Mouse (Mus musculus) gonadal fat pad, adult 2 months (tissue): Measurements from ENCODE around the gene C1galt1. TPM values are rescaled to one million over a fixed set of nuclear protein-coding genes. Genes with fewer than 3 reads are reported as not detected.

ENCODE experiments used
- DNase-seq: peaks from one replicate; pipeline ENCODE4 v3.0.0-alpha.2; 2012; ENCODE audit warnings: low read depth
- polyA plus RNA-seq: library from polyadenylated mRNA; depleted of rRNA; stranded (reverse); fragments of >200 nt; gene quantifications from 2 replicates; pipeline ENCODE4 v1.2.3, GENCODE M21; 2012; rRNA removed

C1galt1 gene
- 5.8 and 6.5 TPM in 2 replicates for polyA plus RNA-seq

- no peak for DNase-seq
These were observed at the start of gene C1galt1 for GRCm38 (mm10) chr6:7844802-7845679. C1galt1 (plus strand) TSS chr6:7844842.

- peak; percentile 65 for DNase-seq
These were observed 44.7 kb upstream of the C1galt1 start for GRCm38 (mm10) chr6:7799969-7800368.

- DNase-seq, result no peak
These were observed 40.7 kb upstream of the C1galt1 start for GRCm38 (mm10) chr6:7803765-7804542.

GRCm38 (mm10) chr6:7814146-7814545, 30.5 kb upstream of the C1galt1 start:
- no peak for DNase-seq

GRCm38 (mm10) chr6:7816233-7816632, 28.4 kb upstream of the C1galt1 start:
- no peak for DNase-seq

- no peak for DNase-seq
These were observed 22.0 kb upstream of the C1galt1 start for GRCm38 (mm10) chr6:7822688-7823087.

GRCm38 (mm10) chr6:7830793-7831192, 13.8 kb upstream of the C1galt1 start:
- no peak for DNase-seq

- no peak for DNase-seq
These were observed 12.0 kb upstream of the C1galt1 start for GRCm38 (mm10) chr6:7832564-7833175.

- no peak for DNase-seq
These were observed 773 bp upstream of the C1galt1 start for GRCm38 (mm10) chr6:7843726-7844411.

- DNase-seq, result no peak
These were observed 235 bp upstream of the C1galt1 start for GRCm38 (mm10) chr6:7844412-7844801.

GRCm38 (mm10) chr6:7845680-7846017, 1.0 kb downstream of the C1galt1 start:
- no peak for DNase-seq

- DNase-seq, result no peak
These were observed 2.2 kb downstream of the C1galt1 start for GRCm38 (mm10) chr6:7846726-7847439.

- DNase-seq, result no peak
These were observed 3.4 kb downstream of the C1galt1 start for GRCm38 (mm10) chr6:7847890-7848508.

GRCm38 (mm10) chr6:7848714-7849113, 4.1 kb downstream of the C1galt1 start:
- no peak for DNase-seq

- DNase-seq, result no peak
These were observed 6.4 kb downstream of the C1galt1 start for GRCm38 (mm10) chr6:7851036-7851435.

- DNase-seq, result no peak
These were observed 8.3 kb downstream of the C1galt1 start for GRCm38 (mm10) chr6:7852919-7853318.

- DNase-seq, result no peak
These were observed 8.8 kb downstream of the C1galt1 start for GRCm38 (mm10) chr6:7853461-7853860.

GRCm38 (mm10) chr6:7856682-7857290, 12.1 kb downstream of the C1galt1 start:
- no peak for DNase-seq

- no peak for DNase-seq
These were observed 13.0 kb downstream of the C1galt1 start for GRCm38 (mm10) chr6:7857356-7858247.
